Mouse (Mus musculus): ENCODE results near the gene Slc17a3.
A peak's percentile ranks its signal among the peaks of the same experiment; 100 is the strongest.

Gene Slc17a3

GRCm38 (mm10) chr13:23839308-23839707 is at the start of gene Slc17a3:
Gene Slc17a3, plus strand, starts transcription at chr13:23839434.
- DNase-seq (ENCODE audit: low read depth, low spot score) = no peak

- no peak for DNase-seq (ENCODE audit: low read depth, low spot score)
These were observed 46.7 kb upstream of the Slc17a3 start for GRCm38 (mm10) chr13:23792520-23792919.

GRCm38 (mm10) chr13:23799405-23799804 is 39.8 kb upstream of the Slc17a3 start:
- DNase-seq (ENCODE audit: low read depth, low spot score) = no peak

- DNase-seq (ENCODE audit: low read depth, low spot score) = no peak
These were observed 34.7 kb upstream of the Slc17a3 start for GRCm38 (mm10) chr13:23804532-23804931.

GRCm38 (mm10) chr13:23806422-23807052 is 32.7 kb upstream of the Slc17a3 start, which contains the start of gene Slc17a2:
Gene Slc17a2, plus strand, starts transcription at chr13:23806993.
- no peak for DNase-seq (ENCODE audit: low read depth, low spot score)

- DNase-seq (ENCODE audit: low read depth, low spot score) = no peak
These were observed 23.1 kb upstream of the Slc17a3 start for GRCm38 (mm10) chr13:23816148-23816547.

GRCm38 (mm10) chr13:23820179-23820940 is 18.9 kb upstream of the Slc17a3 start:
- no peak for DNase-seq (ENCODE audit: low read depth, low spot score)

- DNase-seq (ENCODE audit: low read depth, low spot score) = no peak
These were observed 17.0 kb upstream of the Slc17a3 start for GRCm38 (mm10) chr13:23822213-23822612.

- no peak for DNase-seq (ENCODE audit: low read depth, low spot score)
These were observed 12.6 kb upstream of the Slc17a3 start for GRCm38 (mm10) chr13:23826606-23827005.

GRCm38 (mm10) chr13:23833053-23833452 is 6.2 kb upstream of the Slc17a3 start:
- peak; percentile 20 for DNase-seq (ENCODE audit: low read depth, low spot score)

- DNase-seq (ENCODE audit: low read depth, low spot score) = no peak
These were observed 4.4 kb upstream of the Slc17a3 start for GRCm38 (mm10) chr13:23834836-23835235.

GRCm38 (mm10) chr13:23836630-23837029 is 2.6 kb upstream of the Slc17a3 start:
- DNase-seq (ENCODE audit: low read depth, low spot score) = no peak

- DNase-seq (ENCODE audit: low read depth, low spot score) = no peak
These were observed 6.6 kb downstream of the Slc17a3 start for GRCm38 (mm10) chr13:23845851-23846250.

GRCm38 (mm10) chr13:23849299-23849698 is 10.1 kb downstream of the Slc17a3 start:
- no peak for DNase-seq (ENCODE audit: low read depth, low spot score)

- DNase-seq (ENCODE audit: low read depth, low spot score) = no peak
These were observed 17.2 kb downstream of the Slc17a3 start for GRCm38 (mm10) chr13:23856401-23856800.

GRCm38 (mm10) chr13:23861815-23862214 is 22.6 kb downstream of the Slc17a3 start:
- DNase-seq (ENCODE audit: low read depth, low spot score) = no peak

GRCm38 (mm10) chr13:23864711-23865110 is 25.5 kb downstream of the Slc17a3 start:
- no peak for DNase-seq (ENCODE audit: low read depth, low spot score)

GRCm38 (mm10) chr13:23866086-23866710 is 27.0 kb downstream of the Slc17a3 start:
- no peak for DNase-seq (ENCODE audit: low read depth, low spot score)

GRCm38 (mm10) chr13:23867000-23867399 is 27.8 kb downstream of the Slc17a3 start:
- no peak for DNase-seq (ENCODE audit: low read depth, low spot score)

- no peak for DNase-seq (ENCODE audit: low read depth, low spot score)
These were observed 28.2 kb downstream of the Slc17a3 start, which contains the start of gene Slc17a1 for GRCm38 (mm10) chr13:23867405-23867804. Gene Slc17a1, plus strand, starts transcription at chr13:23867750.

- no peak for DNase-seq (ENCODE audit: low read depth, low spot score)
These were observed 29.7 kb downstream of the Slc17a3 start for GRCm38 (mm10) chr13:23868790-23869533.

GRCm38 (mm10) chr13:23869996-23870395 is 30.8 kb downstream of the Slc17a3 start:
- DNase-seq (ENCODE audit: low read depth, low spot score) = no peak

All from WW6 (cell line).